Mouse (Mus musculus) kidney, postnatal 36 days (tissue): ENCODE results near the gene Gstt4.

Source experiments
- DNase-seq, 2 experiments: peaks; one replicate each; pipeline ENCODE4 v3.0.0; 2021 to 2022; ENCODE audit warnings: mixed read lengths in 2 of 2

Gstt4 gene

GRCm38 (mm10) chr10:75835761-75836531 is 13.6 kb upstream of the Gstt4 start:
- DNase-seq: peak; percentile 58 to 91

GRCm38 (mm10) chr10:75835307-75835706 is 13.0 kb upstream of the Gstt4 start:
- DNase-seq: peak; percentile 92

GRCm38 (mm10) chr10:75834721-75835120 is 12.4 kb upstream of the Gstt4 start:
- DNase-seq: no peak

GRCm38 (mm10) chr10:75834250-75834649 is 11.9 kb upstream of the Gstt4 start:
- DNase-seq: peak; percentile 96

GRCm38 (mm10) chr10:75833456-75834080 is 11.2 kb upstream of the Gstt4 start:
- DNase-seq: peak; percentile 37 to 74

GRCm38 (mm10) chr10:75832272-75832895 is 10.0 kb upstream of the Gstt4 start:
- peak; percentile 82 to 92 for DNase-seq

- DNase-seq: no peak
These were observed 7.9 kb upstream of the Gstt4 start for GRCm38 (mm10) chr10:75830275-75830670.

- no peak for DNase-seq
These were observed 7.4 kb upstream of the Gstt4 start for GRCm38 (mm10) chr10:75829529-75830274.

- peak; percentile 58 to 65 for DNase-seq
These were observed 6.2 kb upstream of the Gstt4 start for GRCm38 (mm10) chr10:75828500-75828931.

- peak; percentile 86 for DNase-seq
These were observed 5.5 kb upstream of the Gstt4 start for GRCm38 (mm10) chr10:75827668-75828360.

- DNase-seq: no peak
These were observed 2.2 kb upstream of the Gstt4 start for GRCm38 (mm10) chr10:75824530-75824929.

GRCm38 (mm10) chr10:75823782-75824181 is 1.4 kb upstream of the Gstt4 start:
- DNase-seq: no peak

- DNase-seq: no peak
These were observed 2.5 kb downstream of the Gstt4 start for GRCm38 (mm10) chr10:75819882-75820281.

GRCm38 (mm10) chr10:75818641-75819040 is 3.7 kb downstream of the Gstt4 start:
- DNase-seq: no peak

GRCm38 (mm10) chr10:75804217-75804616 is 18.1 kb downstream of the Gstt4 start:
- DNase-seq: no peak

- DNase-seq: peak; percentile 82 to 87
These were observed 24.1 kb downstream of the Gstt4 start, which contains the start of gene Gstt1 for GRCm38 (mm10) chr10:75798176-75798696. Gstt1 (minus strand) TSS chr10:75798584.

GRCm38 (mm10) chr10:75797619-75798175 is 24.6 kb downstream of the Gstt4 start:
- peak; percentile 70 to 72 for DNase-seq

GRCm38 (mm10) chr10:75796731-75797516 is 25.4 kb downstream of the Gstt4 start:
- peak in 1 of 2 experiments; percentile 47 for DNase-seq

GRCm38 (mm10) chr10:75794880-75795279 is 27.5 kb downstream of the Gstt4 start:
- DNase-seq: peak; percentile 67 to 88

GRCm38 (mm10) chr10:75790773-75791172 is 31.6 kb downstream of the Gstt4 start:
- no peak for DNase-seq

- peak; percentile 71 to 88 for DNase-seq
These were observed 32.5 kb downstream of the Gstt4 start for GRCm38 (mm10) chr10:75789841-75790240.
